Comparison of ENCODE assay signal across 1 mouse cellular context in the genomic region with DNA sequence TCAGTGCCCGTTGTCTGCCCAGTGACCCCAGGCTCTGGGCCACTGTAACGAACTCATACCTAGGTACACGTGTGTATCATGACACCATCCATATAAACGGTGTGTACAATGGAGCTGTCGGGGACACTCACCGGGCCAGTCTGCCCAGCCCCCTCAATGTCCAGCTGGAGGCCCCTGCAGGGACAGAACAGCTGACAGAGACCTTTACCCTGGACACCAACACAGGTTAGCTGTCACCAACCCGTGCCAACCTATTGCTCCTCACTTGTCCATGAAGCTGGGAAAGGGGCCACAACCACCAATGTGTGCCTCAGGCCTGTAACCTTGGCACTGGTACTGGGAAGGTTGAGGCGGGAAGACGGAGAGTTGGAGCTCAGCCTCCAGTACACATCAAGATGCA.
TF ChIP-seq lines count a peak whose summit lies in the region.

No protein-coding gene starts in this region.

TF ChIP-seq in CH12.LX, 34 proteins besides CTCF, POLR2A, EP300 and RAD21 (continued from another document):
- TF ChIP-seq TBP (conservative IDR thresholded peaks at IDR 0.05; ENCODE audit: low read depth, low read length): no peak
